Mouse (Mus musculus): ENCODE results near the gene Man1a.

- no peak for TF ChIP-seq POLR2A (IDR thresholded peaks at IDR 0.05; ENCODE audit: low read depth, low read length)
- no peak for TF ChIP-seq CTCF (IDR thresholded peaks at IDR 0.05; ENCODE audit: borderline replicate concordance, insufficient read depth, low read length)
These were observed 37.7 kb downstream of the Man1a start for GRCm38 (mm10) chr10:54038734-54039133.

All from embryonic fibroblast, embryonic 13.5 days (primary cell).